Mouse (Mus musculus): ENCODE results near the gene Acvr1b.

DNA sequence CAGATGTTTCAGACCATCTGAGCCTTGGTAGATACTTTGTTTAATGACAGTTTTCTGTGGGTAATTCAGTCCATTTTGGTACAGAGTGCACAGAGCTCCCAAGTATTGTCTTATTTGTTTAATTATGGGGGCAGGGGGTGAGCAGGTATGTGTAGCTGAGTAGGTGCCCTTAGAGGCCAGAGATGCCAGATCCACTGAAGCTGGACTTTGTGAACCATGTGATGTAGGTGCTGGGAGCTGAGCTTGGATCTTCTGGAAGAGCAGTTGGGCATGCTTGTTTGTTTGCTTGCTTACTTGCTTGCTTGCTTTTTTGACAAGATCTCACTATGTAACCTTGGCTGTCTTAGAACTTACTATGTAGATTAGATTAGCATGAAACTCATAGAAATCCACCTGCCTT lies 23.1 kb downstream of the Acvr1b start:
- no peak for TF ChIP-seq POLR2A (IDR thresholded peaks at IDR 0.05; ENCODE audit: insufficient read length, low read depth)
- no peak for TF ChIP-seq POLR2AphosphoS2 (IDR thresholded peaks at IDR 0.05; ENCODE audit: insufficient read length, low read depth)
- no peak for TF ChIP-seq USF1 (IDR thresholded peaks at IDR 0.05; ENCODE audit: low read depth)
- TF ChIP-seq MAX (IDR thresholded peaks at IDR 0.05; ENCODE audit: low read depth) = no peak

All from myocyte (in vitro differentiated cells).